Mouse (Mus musculus) ES-E14 (cell line): ENCODE data around the gene Mrpl57.

Experiments used
- MAFK ChIP-seq: IDR thresholded peaks from 2 replicates; pipeline ENCODE4 v1.6.1; 2014; ENCODE audit warnings: mild to moderate bottlenecking, low read depth, low read length, inconsistent platforms; ENCODE audit not compliant: insufficient read depth
- ZNF384 ChIP-seq: IDR thresholded peaks from 2 replicates; pipeline ENCODE4 v1.6.1; 2012; ENCODE audit warnings: low read depth, low read length, inconsistent platforms

DNA sequence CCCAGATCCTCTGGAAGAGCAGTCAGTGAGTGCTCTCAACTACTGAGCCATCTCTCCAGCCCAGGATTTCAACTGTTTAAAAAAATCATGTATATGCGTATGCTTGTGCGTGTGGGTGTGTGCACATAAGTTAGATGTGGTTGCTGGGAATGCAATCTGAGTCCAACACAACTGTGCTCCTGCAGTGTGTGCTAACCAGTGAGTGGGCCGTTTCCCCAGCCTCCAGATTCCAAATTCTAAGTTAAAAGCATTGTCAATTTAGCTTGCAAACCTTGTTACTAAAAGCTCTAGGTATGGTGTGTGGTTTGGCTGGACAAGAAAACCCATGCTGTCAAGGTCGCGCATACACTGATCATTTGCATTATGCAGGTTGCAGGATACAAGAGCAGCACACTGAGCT, 14.2 kb upstream of the Mrpl57 start:
- TF ChIP-seq ZNF384 (no peak), MAFK (no peak)
